Mouse (Mus musculus) brain, embryonic 14.5 days (tissue): ENCODE results near the gene Adam12. TPM values are rescaled to one million over a fixed set of nuclear protein-coding genes. Genes with fewer than 3 reads are reported as not detected.

Experiments
- DNase-seq: peaks from one replicate; pipeline ENCODE4 v3.0.0-alpha.2; 2011; ENCODE audit warnings: low read depth
- CTCF ChIP-seq: fragments of 200-500 bp; IDR thresholded peaks from 2 replicates; pipeline ENCODE4 v1.5.1; 2012; ENCODE audit warnings: inconsistent platforms, mild to moderate bottlenecking, moderate library complexity, borderline replicate concordance; ENCODE audit not compliant: insufficient read depth, insufficient read length; ENCODE audit errors: extremely low read depth
- POLR2A ChIP-seq: fragments of 200-500 bp; IDR thresholded peaks from 2 replicates; pipeline ENCODE4 v1.6.1; 2012; ENCODE audit warnings: mild to moderate bottlenecking, inconsistent platforms, borderline replicate concordance; ENCODE audit not compliant: poor library complexity, insufficient read depth, insufficient read length, severe bottlenecking; ENCODE audit errors: extremely low read depth
- polyA plus RNA-seq: library from polyadenylated mRNA; depleted of rRNA; stranded (reverse); fragments of >200 nt; gene quantifications from 2 replicates; pipeline ENCODE4 v1.2.3, GENCODE M21; 2012

Gene Adam12
- polyA plus RNA-seq, 1 experiment, result 6.3 TPM

GRCm38 (mm10) chr7:134240579-134240978 is 8.6 kb upstream of the Adam12 start:
- no peak for DNase-seq
- TF ChIP-seq CTCF (no peak), POLR2A (no peak)

GRCm38 (mm10) chr7:134238863-134239262 is 6.9 kb upstream of the Adam12 start:
- DNase-seq, result no peak
- no peak; the same call in 1 of the 2 replicates for TF ChIP-seq CTCF
- no peak for TF ChIP-seq POLR2A

- no peak for TF ChIP-seq CTCF
- TF ChIP-seq POLR2A, result no peak
- DNase-seq, result no peak
Observed at GRCm38 (mm10) chr7:134237356-134237755, 5.4 kb upstream of the Adam12 start.

- no peak for DNase-seq
- TF ChIP-seq POLR2A (no peak), CTCF (no peak)
Observed at GRCm38 (mm10) chr7:134236727-134237126, 4.8 kb upstream of the Adam12 start.

- DNase-seq, result no peak
- TF ChIP-seq POLR2A (no peak), CTCF (no peak)
Observed at GRCm38 (mm10) chr7:134235552-134235951, 3.6 kb upstream of the Adam12 start.

GRCm38 (mm10) chr7:134230708-134231107 is 1.2 kb downstream of the Adam12 start:
- TF ChIP-seq POLR2A (no peak), CTCF (no peak)
- DNase-seq, result no peak

GRCm38 (mm10) chr7:134229899-134230298 is 2.0 kb downstream of the Adam12 start:
- no peak for DNase-seq
- no peak for TF ChIP-seq POLR2A
- TF ChIP-seq CTCF, result no peak

- peak; percentile 79 for DNase-seq
- TF ChIP-seq CTCF (no peak), POLR2A (no peak)
Observed at GRCm38 (mm10) chr7:134227773-134228455, 4.0 kb downstream of the Adam12 start.

- TF ChIP-seq POLR2A, result no peak
- no peak for DNase-seq
Observed at GRCm38 (mm10) chr7:134227101-134227500, 4.8 kb downstream of the Adam12 start.

GRCm38 (mm10) chr7:134226231-134226630 is 5.7 kb downstream of the Adam12 start:
- no peak for TF ChIP-seq POLR2A
- TF ChIP-seq CTCF, result no peak

GRCm38 (mm10) chr7:134224741-134225612 is 7.0 kb downstream of the Adam12 start:
- DNase-seq, result peak; percentile 76
- TF ChIP-seq CTCF (no peak), POLR2A (no peak)

More at GRCm38 (mm10) chr7:134226231-134226630, 5.7 kb downstream of the Adam12 start:
- DNase-seq, result no peak

GRCm38 (mm10) chr7:134224421-134224740 is 7.6 kb downstream of the Adam12 start:
- no peak for TF ChIP-seq POLR2A
- no peak for TF ChIP-seq CTCF
- no peak for DNase-seq
